Mouse (Mus musculus) testis, adult 2 months (tissue): ENCODE results near the gene Oma1.

ENCODE experiments used
- CTCF ChIP-seq: fragments of 200-500 bp; IDR thresholded peaks from 2 replicates; pipeline ENCODE4 v1.5.1; 2012; ENCODE audit warnings: low read depth, mild to moderate bottlenecking, inconsistent platforms, low read length, moderate library complexity; ENCODE audit not compliant: control insufficient read depth, insufficient read depth, insufficient replicate concordance
- POLR2A ChIP-seq: fragments of 200-500 bp; IDR thresholded peaks from 2 replicates; pipeline ENCODE4 v1.6.1; 2012; ENCODE audit warnings: low read depth, mild to moderate bottlenecking, inconsistent platforms, low read length, moderate library complexity; ENCODE audit not compliant: control insufficient read depth

DNA sequence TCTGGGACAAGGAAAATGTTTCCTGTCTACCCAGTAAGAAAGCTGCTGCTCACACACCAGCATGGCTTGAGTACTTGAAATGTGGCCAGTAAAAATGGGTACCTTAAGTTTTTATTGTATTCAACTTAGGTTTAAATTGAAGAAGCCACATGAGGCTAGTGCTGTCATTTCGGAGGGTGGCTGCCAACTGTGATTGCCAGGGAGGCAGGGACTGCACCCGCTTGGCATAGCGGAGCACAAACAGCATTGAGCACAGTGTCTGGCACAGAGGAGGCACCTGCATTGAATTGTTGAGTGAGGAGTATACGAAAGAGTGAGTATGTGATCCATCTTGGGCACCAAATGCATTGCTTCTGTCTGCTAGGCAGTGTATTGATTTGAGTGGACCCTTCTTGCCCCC lies 81.5 kb downstream of the Oma1 start:
- TF ChIP-seq POLR2A (no peak), CTCF (no peak)
